In the genomic region with DNA sequence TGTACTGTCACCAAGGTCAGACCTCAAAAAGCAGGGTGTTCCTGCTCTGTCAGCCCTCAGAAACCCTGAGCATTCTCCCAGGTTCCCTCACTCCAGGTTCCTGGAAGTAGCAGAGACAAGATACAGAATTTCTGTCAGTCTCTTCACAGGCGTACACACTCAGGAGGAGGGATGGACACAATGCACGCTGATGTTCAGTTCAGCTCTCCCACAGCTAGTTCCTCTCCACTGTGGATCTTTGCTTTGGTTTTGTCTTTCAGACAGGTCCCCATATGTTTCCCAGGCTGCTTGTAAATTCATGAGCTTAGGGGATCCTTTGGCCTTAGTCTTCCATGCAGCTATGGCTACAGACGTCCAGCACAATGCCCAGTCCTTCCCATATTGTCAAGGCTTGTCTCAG, we compare ENCODE assay signal across 9 mouse cellular contexts. TPM values are rescaled to one million over a fixed set of nuclear protein-coding genes. Genes with fewer than 3 reads are reported as not detected.
DNase-seq lines count a peak whose midpoint lies in the region; ATAC-seq and TF ChIP-seq lines count a peak whose summit lies in the region.
"Had no signal": no experiment of that assay in that cellular context is flagged by ENCODE, and none has a peak within 500 bp of the region (broad histone marks: within the 10 kb centered on the region; RNA-seq: fewer than 3 reads in every experiment).

No protein-coding gene starts in this region.

- no peaks in the 10 kb centered on the region for H3K9me3 ChIP-seq in heart, embryonic 13.5 days
- H3K9me3 ChIP-seq in ES-Bruce4 (replicated peaks; ENCODE audit: control insufficient read depth, insufficient read depth, low read length, poor library complexity, severe bottlenecking): no peaks in the 10 kb centered on the region
- H3K9me3 ChIP-seq in hindbrain, embryonic 10.5 days: no peaks in the 10 kb centered on the region

- no peak for TF ChIP-seq CTCF in ES-Bruce4 (IDR thresholded peaks at IDR 0.05; ENCODE audit: low read depth, low read length)

- no peak for DNase-seq in heart, postnatal 25 days (ENCODE audit: low spot score)
- DNase-seq in hindbrain, embryonic 10.5 days (ENCODE audit: low spot score): no peak
- DNase-seq in urinary bladder, postnatal 25 days (ENCODE audit: low spot score): no peak
- no peak for DNase-seq in lung, postnatal 4 days
- DNase-seq in right cerebral cortex, postnatal 10 days (ENCODE audit: low spot score in 2 of 2): no peak
- DNase-seq: thymus, adult 18-20 months had no signal

- intact Hi-C loops in heart, postnatal 25 days (cut with DNase I): no loop called here

- 80% methylated on average over 3 of the region's 3 CpGs for WGBS in heart, embryonic 13.5 days
- WGBS in hindbrain, embryonic 10.5 days: 79% methylated on average over 3 of the region's 3 CpGs
- WGBS in macrophage (ENCODE audit: missing documents): 49% methylated on average over 3 of the region's 3 CpGs

- H3K4me1 ChIP-seq in heart, embryonic 13.5 days: peaks cover 38% of the 10 kb centered on the region
- H3K4me1 ChIP-seq in ES-Bruce4 (ENCODE audit: control insufficient read depth, insufficient read depth, low read length): peaks cover 2% of the 10 kb centered on the region
- H3K4me1 ChIP-seq in hindbrain, embryonic 10.5 days (replicated peaks): peaks cover 58% of the 10 kb centered on the region

- peak overlapping the region; percentile 72 for H3K4me3 ChIP-seq in heart, embryonic 13.5 days
- H3K4me3 ChIP-seq in ES-Bruce4 (ENCODE audit: low read depth, low read length): peak overlapping the region; percentile 95; the same call in 1 of the 2 replicates
- H3K4me3 ChIP-seq in hindbrain, embryonic 10.5 days: peak overlapping the region; percentile 93
- peak overlapping the region; percentile 87 for H3K4me3 ChIP-seq in macrophage (ENCODE audit: inconsistent target)

- TF ChIP-seq POLR2A in ES-Bruce4 (IDR thresholded peaks at IDR 0.05; ENCODE audit: insufficient read depth, low read length): no peak

- H3K9ac ChIP-seq in heart, embryonic 13.5 days: peak overlapping the region; percentile 86
- H3K9ac ChIP-seq in ES-Bruce4 (ENCODE audit: low read depth, poor library complexity, severe bottlenecking): peak overlapping the region; percentile 81

- H3K27me3 ChIP-seq in heart, embryonic 13.5 days (replicated peaks): peaks cover 4% of the 10 kb centered on the region
- no peaks in the 10 kb centered on the region for H3K27me3 ChIP-seq in ES-Bruce4 (ENCODE audit: control insufficient read depth, insufficient read depth, low read length, poor library complexity, severe bottlenecking)
- peaks cover 5% of the 10 kb centered on the region for H3K27me3 ChIP-seq in hindbrain, embryonic 10.5 days (ENCODE audit: insufficient read depth, poor library complexity, severe bottlenecking)

- no peak for ATAC-seq in heart, embryonic 13.5 days (ENCODE audit: extremely low read depth, insufficient number of reproducible peaks, low FRiP score, low TSS enrichment)

- H3K79me2 ChIP-seq in macrophage (ENCODE audit: inconsistent target): peaks cover 76% of the 10 kb centered on the region

- H3K4me2 ChIP-seq in heart, embryonic 13.5 days: peak overlapping the region; percentile 79

- H3K27ac ChIP-seq in heart, embryonic 13.5 days (replicated peaks): no peak overlapping the region
- no peak overlapping the region for H3K27ac ChIP-seq in ES-Bruce4 (ENCODE audit: insufficient read depth, low read length)
- 0 out of 2 replicates have a peak overlapping the region, but pooled peaks have one; percentile 97 for H3K27ac ChIP-seq in hindbrain, embryonic 10.5 days
- H3K27ac ChIP-seq in macrophage: peak overlapping the region; percentile 94

- peaks cover 14% of the 10 kb centered on the region for H3K36me3 ChIP-seq in heart, embryonic 13.5 days
- H3K36me3 ChIP-seq in ES-Bruce4 (ENCODE audit: control insufficient read depth, insufficient read depth, low read length, poor library complexity, severe bottlenecking) (peaks cover under 1% of the 10 kb centered on the region; the same call in 1 of the 2 replicates), macrophage (ENCODE audit: inconsistent target) (peaks cover 28% of the 10 kb centered on the region)
- H3K36me3 ChIP-seq in hindbrain, embryonic 10.5 days: peaks cover 46% of the 10 kb centered on the region

- no peak for TF ChIP-seq EP300 in ES-Bruce4 (IDR thresholded peaks at IDR 0.05; ENCODE audit: insufficient read depth, low read depth, low read length)

RNA-seq across cellular contexts. Expression of gene Slx1b, which starts 1.3 kb away (rescaled TPM):
- polyA plus RNA-seq in heart, embryonic 13.5 days (2015; fragmentation: Nextera tagmentation; extraction: Ambion mirVana): 6.9 and 7.1 TPM in 2 replicates
- total RNA-seq in heart, postnatal 25 days (2021): 1 to 10 TPM; 4.3 to 4.5 TPM
- polyA plus RNA-seq in ES-Bruce4 (2011; ENCODE audit: insufficient read depth, insufficient read length, low read depth, missing spikeins): 16.6 and 17.4 TPM in 2 replicates
- 15.3 and 16.6 TPM in 2 replicates for polyA plus RNA-seq in hindbrain, embryonic 10.5 days (2016; fragmentation: Nextera tagmentation; extraction: Ambion mirVana)
- 10 to 100 TPM in 13 of 26 experiments, 1 to 10 TPM in 13; 3.3 to 23.9 (median 9.0) TPM for total RNA-seq in macrophage (2018; cell fraction: chromatin; rRNA removed)
- 1 to 10 TPM; 1.8 to 7.4 (median 5.6) TPM for total RNA-seq in macrophage (2018; cell fraction: cytosol; rRNA removed)
- 10 to 100 TPM in 12 of 26 experiments, 1 to 10 TPM in 14; 2.4 to 24.5 (median 9.1) TPM for total RNA-seq in macrophage (2018; cell fraction: nucleus; rRNA removed)
- polyA plus RNA-seq in macrophage (2018): 4.2 to 7.9 TPM (median 4.8 TPM) in 3 replicates

RNA-seq across cellular contexts. Expression of gene Bola2, which starts 1.7 kb away (rescaled TPM):
- 109 and 124 TPM in 2 replicates for polyA plus RNA-seq in heart, embryonic 13.5 days (2015; fragmentation: Nextera tagmentation; extraction: Ambion mirVana)
- 10 to 100 TPM; 43.0 to 49.7 TPM for total RNA-seq in heart, postnatal 25 days (2021)
- polyA plus RNA-seq in ES-Bruce4 (2011; ENCODE audit: insufficient read depth, insufficient read length, low read depth, missing spikeins) (76.0 and 103 TPM in 2 replicates), macrophage (2018) (39.1 to 134 TPM (median 42.4 TPM) in 3 replicates)
- 208 and 212 TPM in 2 replicates for polyA plus RNA-seq in hindbrain, embryonic 10.5 days (2016; fragmentation: Nextera tagmentation; extraction: Ambion mirVana)
- 10 to 100 TPM in 20 of 26 experiments, 1 to 10 TPM in 6; 2.6 to 57.7 (median 19.4) TPM for total RNA-seq in macrophage (2018; cell fraction: chromatin; rRNA removed)
- 100 to 1,000 TPM in 2 of 26 experiments, 10 to 100 TPM in 24; 47.6 to 105 (median 80.6) TPM for total RNA-seq in macrophage (2018; cell fraction: cytosol; rRNA removed)
- total RNA-seq in macrophage (2018; cell fraction: nucleus; rRNA removed): 10 to 100 TPM in 23 of 26 experiments, 1 to 10 TPM in 3; 7.4 to 71.2 (median 33.6) TPM

RNA-seq across cellular contexts. Expression of gene Coro1a, which starts 10.7 kb away (rescaled TPM):
- polyA plus RNA-seq in heart, embryonic 13.5 days (2015; fragmentation: Nextera tagmentation; extraction: Ambion mirVana): 11.8 and 16.6 TPM in 2 replicates
- 10 to 100 TPM; 10.6 to 10.8 TPM for total RNA-seq in heart, postnatal 25 days (2021)
- 4.9 and 5.9 TPM in 2 replicates for polyA plus RNA-seq in ES-Bruce4 (2011; ENCODE audit: insufficient read depth, insufficient read length, low read depth, missing spikeins)
- polyA plus RNA-seq in hindbrain, embryonic 10.5 days (2016; fragmentation: Nextera tagmentation; extraction: Ambion mirVana): 49.2 and 59.5 TPM in 2 replicates
- total RNA-seq in macrophage (2018; cell fraction: chromatin; rRNA removed): 100 to 1,000 TPM in 24 of 26 experiments, 10 to 100 TPM in 2; 41.0 to 569 (median 277) TPM
- total RNA-seq in macrophage (2018; cell fraction: cytosol; rRNA removed): 100 to 1,000 TPM; 120 to 264 (median 176) TPM
- 100 to 1,000 TPM; 109 to 332 (median 183) TPM for total RNA-seq in macrophage (2018; cell fraction: nucleus; rRNA removed)
- 69.4 to 223 TPM (median 209 TPM) in 3 replicates for polyA plus RNA-seq in macrophage (2018)

RNA-seq across cellular contexts. Expression of gene Sult1a1, which starts 20.7 kb away (rescaled TPM):
- 5.8 and 6.2 TPM in 2 replicates for polyA plus RNA-seq in heart, embryonic 13.5 days (2015; fragmentation: Nextera tagmentation; extraction: Ambion mirVana)
- total RNA-seq in heart, postnatal 25 days (2021): 10 to 100 TPM; 28.5 to 32.3 TPM
- polyA plus RNA-seq in ES-Bruce4 (2011; ENCODE audit: insufficient read depth, insufficient read length, low read depth, missing spikeins): not detected in 2 replicates
- 0.19 and 0.30 TPM in 2 replicates for polyA plus RNA-seq in hindbrain, embryonic 10.5 days (2016; fragmentation: Nextera tagmentation; extraction: Ambion mirVana)
- 1 to 10 TPM in 20 of 26 experiments, under 1 TPM in 3, not detected in 3; 0.74 to 6.1 (median 1.8) TPM for total RNA-seq in macrophage (2018; cell fraction: chromatin; rRNA removed)
- total RNA-seq in macrophage (2018; cell fraction: cytosol; rRNA removed): 1 to 10 TPM in 25 of 26 experiments, under 1 TPM in 1; 0.95 to 8.6 (median 3.4) TPM
- total RNA-seq in macrophage (2018; cell fraction: nucleus; rRNA removed): 1 to 10 TPM in 16 of 26 experiments, under 1 TPM in 7, not detected in 3; 0.36 to 8.6 (median 1.5) TPM
- polyA plus RNA-seq in macrophage (2018): 1.7 to 8.8 TPM (median 7.5 TPM) in 3 replicates

RNA-seq across cellular contexts. Expression of gene Sgf29, which starts 47.8 kb away (rescaled TPM):
- 27.7 and 28.8 TPM in 2 replicates for polyA plus RNA-seq in heart, embryonic 13.5 days (2015; fragmentation: Nextera tagmentation; extraction: Ambion mirVana)
- total RNA-seq in heart, postnatal 25 days (2021): 10 to 100 TPM; 25.9 to 27.2 TPM
- polyA plus RNA-seq in ES-Bruce4 (2011; ENCODE audit: insufficient read depth, insufficient read length, low read depth, missing spikeins) (42.7 and 54.0 TPM in 2 replicates), macrophage (2018) (12.5 to 21.7 TPM (median 17.0 TPM) in 3 replicates)
- 57.6 and 62.7 TPM in 2 replicates for polyA plus RNA-seq in hindbrain, embryonic 10.5 days (2016; fragmentation: Nextera tagmentation; extraction: Ambion mirVana)
- 10 to 100 TPM in 21 of 26 experiments, 1 to 10 TPM in 5; 3.7 to 39.6 (median 21.9) TPM for total RNA-seq in macrophage (2018; cell fraction: chromatin; rRNA removed)
- total RNA-seq in macrophage (2018; cell fraction: cytosol; rRNA removed): 10 to 100 TPM; 10.2 to 23.4 (median 16.9) TPM
- 10 to 100 TPM in 18 of 26 experiments, 1 to 10 TPM in 8; 4.0 to 36.7 (median 16.2) TPM for total RNA-seq in macrophage (2018; cell fraction: nucleus; rRNA removed)

Comparison
In these comparisons a context has a peak if more than half of its experiments do, and no peak if none do; other contexts are left out.
1. H3K27ac ChIP-seq: peak in hindbrain, embryonic 10.5 days (single experiment) and macrophage (single experiment); none in heart, embryonic 13.5 days (single experiment) and ES-Bruce4 (single experiment).
2. Peak in every context shown above with its lines, with median percentiles within 50 percentile points of each other: H3K4me3 ChIP-seq.